Mouse (Mus musculus): ENCODE data around the gene Gm815. TPM values are rescaled to one million over a fixed set of nuclear protein-coding genes. Genes with fewer than 3 reads are reported as not detected.

The Gm815 gene
- not detected in 2 replicates for polyA plus RNA-seq (2014; fragmentation: Nextera tagmentation; extraction: Ambion mirVana)

GRCm38 (mm10) chr19:26885616-26886015 is at the start of gene Gm815:
Gene Gm815 (plus strand): TSS chr19:26885881.
- WGBS: 79% methylated on average over 6 of the region's 6 CpGs
- Histone ChIP-seq H3K27me3 (ENCODE audit: control insufficient read depth, insufficient read depth, low read length) (no peaks in the 10 kb centered on the region), H3K4me3 (ENCODE audit: low read depth, low read length) (no peak within 1 kb of the TSS), H3K27ac (replicated peaks; ENCODE audit: low read depth, low read length) (no peak within 1 kb of the TSS), H3K9ac (replicated peaks; ENCODE audit: low read length) (no peak within 1 kb of the TSS), H3K36me3 (replicated peaks; ENCODE audit: control insufficient read depth, insufficient read depth, low read depth, low read length) (no peaks in the 10 kb centered on the region), H3K4me2 (ENCODE audit: low read depth, low read length) (no peak within 1 kb of the TSS), H3K4me1 (ENCODE audit: control insufficient read depth, insufficient read depth, low read length) (no peaks in the 10 kb centered on the region), H3K9me3 (replicated peaks; ENCODE audit: control insufficient read depth, low read length) (no peaks in the 10 kb centered on the region)
- DNase-seq (ENCODE audit: low spot score): no peak
- no peak for ATAC-seq (replicated peaks; ENCODE audit: insufficient number of reproducible peaks, low FRiP score, low TSS enrichment, low read depth)

DNA sequence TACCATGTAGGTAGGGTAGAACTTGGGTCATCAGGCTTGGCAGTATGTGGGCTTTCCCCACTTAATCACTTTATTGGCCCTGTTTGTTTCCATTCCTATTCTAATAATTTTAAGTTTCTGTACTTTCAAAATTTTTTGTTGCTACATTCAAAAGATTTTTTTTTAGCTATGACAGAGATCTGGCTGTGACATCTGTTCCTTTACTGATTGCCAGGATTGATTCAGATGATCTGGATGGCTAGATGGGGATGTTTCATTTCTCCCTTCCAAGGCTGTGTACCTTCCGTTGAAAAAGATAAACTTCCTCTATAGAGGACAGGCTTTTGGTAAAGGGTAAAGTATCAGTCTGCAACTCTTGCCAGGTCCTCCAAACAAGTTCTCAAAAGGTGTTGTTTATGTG is 48.1 kb upstream of the Gm815 start:
- Histone ChIP-seq H3K4me1 (ENCODE audit: control insufficient read depth, insufficient read depth, low read length) (no peaks in the 10 kb centered on the region), H3K4me3 (ENCODE audit: low read depth, low read length) (no peak overlapping the region), H3K27ac (replicated peaks; ENCODE audit: low read depth, low read length) (no peak overlapping the region), H3K27me3 (ENCODE audit: control insufficient read depth, insufficient read depth, low read length) (no peaks in the 10 kb centered on the region), H3K9ac (replicated peaks; ENCODE audit: low read length) (no peak overlapping the region), H3K4me2 (ENCODE audit: low read depth, low read length) (no peak overlapping the region), H3K9me3 (replicated peaks; ENCODE audit: control insufficient read depth, low read length) (no peaks in the 10 kb centered on the region), H3K36me3 (replicated peaks; ENCODE audit: control insufficient read depth, insufficient read depth, low read depth, low read length) (no peaks in the 10 kb centered on the region)
- no peak for ATAC-seq (replicated peaks; ENCODE audit: insufficient number of reproducible peaks, low FRiP score, low TSS enrichment, low read depth)
- WGBS: 71% methylated on average over 1 of the region's 1 CpGs
- DNase-seq (ENCODE audit: low spot score): no peak

DNA sequence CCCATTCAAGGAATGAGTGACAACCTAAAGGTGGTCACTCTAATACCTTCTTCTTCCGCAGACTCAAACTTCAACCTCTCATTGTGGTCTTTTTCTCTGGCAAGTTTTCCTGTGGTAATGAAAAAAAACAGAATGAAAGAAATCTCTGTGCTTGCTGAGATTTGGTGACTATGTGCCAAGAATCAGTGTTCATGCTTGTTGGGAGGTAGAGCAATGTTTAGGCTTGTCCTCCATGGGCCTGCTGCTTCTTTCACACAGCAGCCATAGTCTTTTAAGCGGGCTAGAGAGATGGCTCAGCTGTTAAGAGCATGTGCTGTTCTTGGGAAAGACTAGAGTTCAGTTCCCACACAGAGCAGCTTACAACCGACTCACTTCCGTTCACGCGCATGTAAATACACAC is 41.8 kb upstream of the Gm815 start:
- ATAC-seq (replicated peaks; ENCODE audit: insufficient number of reproducible peaks, low FRiP score, low TSS enrichment, low read depth): no peak
- Histone ChIP-seq H3K4me2 (ENCODE audit: low read depth, low read length) (no peak overlapping the region), H3K27ac (replicated peaks; ENCODE audit: low read depth, low read length) (no peak overlapping the region), H3K9ac (replicated peaks; ENCODE audit: low read length) (no peak overlapping the region), H3K4me1 (ENCODE audit: control insufficient read depth, insufficient read depth, low read length) (no peaks in the 10 kb centered on the region), H3K9me3 (replicated peaks; ENCODE audit: control insufficient read depth, low read length) (no peaks in the 10 kb centered on the region), H3K27me3 (ENCODE audit: control insufficient read depth, insufficient read depth, low read length) (no peaks in the 10 kb centered on the region), H3K36me3 (replicated peaks; ENCODE audit: control insufficient read depth, insufficient read depth, low read depth, low read length) (no peaks in the 10 kb centered on the region), H3K4me3 (ENCODE audit: low read depth, low read length) (no peak overlapping the region)
- WGBS: 93% methylated on average over 6 of the region's 6 CpGs
- DNase-seq (ENCODE audit: low spot score): no peak

DNA sequence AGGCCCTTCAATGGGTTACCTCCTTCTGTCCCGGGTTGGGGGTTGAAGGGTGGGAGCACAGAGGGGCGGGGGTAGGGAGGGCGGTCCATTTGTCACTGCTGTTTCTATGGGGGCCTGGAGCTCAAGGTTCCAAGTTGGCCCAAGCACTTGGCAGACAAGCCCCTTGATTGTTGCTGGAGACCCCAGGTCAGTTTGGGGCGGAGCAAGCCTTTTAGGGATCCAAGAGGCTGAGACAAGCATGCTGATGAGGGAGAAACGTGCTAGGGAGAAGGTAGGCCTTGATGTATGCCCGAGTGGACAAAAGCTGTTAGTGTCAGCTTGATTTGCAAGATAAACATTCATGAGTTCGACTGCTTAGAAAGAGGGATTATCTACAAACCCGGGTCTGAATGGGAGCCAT is 40.9 kb upstream of the Gm815 start:
- DNase-seq (ENCODE audit: low spot score) (peak; percentile 46), ATAC-seq (replicated peaks; ENCODE audit: insufficient number of reproducible peaks, low FRiP score, low TSS enrichment, low read depth) (peak; percentile 65)
- H3K4me3 ChIP-seq (ENCODE audit: low read depth, low read length): peak overlapping the region; percentile 44; the same call in 1 of the 2 replicates
- no peaks in the 10 kb centered on the region for H3K4me1 ChIP-seq (ENCODE audit: control insufficient read depth, insufficient read depth, low read length)
- H3K9me3 ChIP-seq (replicated peaks; ENCODE audit: control insufficient read depth, low read length): no peaks in the 10 kb centered on the region
- 13% methylated on average over 8 of the region's 8 CpGs for WGBS
- H3K27ac ChIP-seq (replicated peaks; ENCODE audit: low read depth, low read length): 0 out of 2 replicates have a peak overlapping the region, but pooled peaks have one; percentile 77
- H3K4me2 ChIP-seq (ENCODE audit: low read depth, low read length): peak overlapping the region; percentile 30
- H3K27me3 ChIP-seq (ENCODE audit: control insufficient read depth, insufficient read depth, low read length): no peaks in the 10 kb centered on the region
- no peaks in the 10 kb centered on the region for H3K36me3 ChIP-seq (replicated peaks; ENCODE audit: control insufficient read depth, insufficient read depth, low read depth, low read length)
- peak overlapping the region; percentile 57; the same call in 1 of the 2 replicates for H3K9ac ChIP-seq (replicated peaks; ENCODE audit: low read length)

DNA sequence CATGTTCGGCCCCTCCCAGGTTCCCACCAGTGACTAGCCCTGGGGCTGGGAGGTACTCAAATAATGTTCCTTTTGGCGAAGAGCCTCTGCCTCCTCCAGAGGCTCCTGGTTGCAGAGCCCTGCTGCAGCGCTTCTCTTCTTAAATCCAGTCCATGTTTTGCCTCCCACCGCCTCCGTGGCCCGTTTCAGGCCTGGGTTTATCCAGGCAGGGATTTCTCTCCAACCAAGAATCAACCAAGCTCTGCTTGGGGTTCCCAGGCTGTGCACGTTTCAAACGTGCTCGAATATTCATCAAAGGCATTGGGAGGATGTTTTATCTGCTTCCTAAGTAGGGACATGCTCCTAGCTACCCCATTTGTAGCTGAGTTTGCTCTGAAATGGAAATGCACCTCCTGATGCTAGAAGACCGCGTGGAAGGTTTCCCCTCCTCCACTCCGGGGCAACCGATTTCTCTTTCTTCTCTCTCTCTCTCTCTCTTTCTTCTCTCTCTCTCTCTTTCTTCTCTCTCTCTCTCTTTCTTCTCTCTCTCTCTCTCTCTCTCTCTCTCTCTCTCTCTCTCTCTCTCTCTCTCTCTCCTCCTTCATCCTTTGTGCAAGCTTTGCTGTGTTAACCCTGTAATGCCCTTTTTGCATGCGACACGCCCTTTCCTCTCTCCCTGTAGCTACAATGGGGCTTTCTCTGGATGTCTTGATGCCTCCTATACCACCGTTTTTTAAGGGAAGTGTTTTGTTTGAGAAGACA is 40.2 kb upstream of the Gm815 start:
- Histone ChIP-seq H3K27ac (replicated peaks; ENCODE audit: low read depth, low read length) (peak overlapping the region; percentile 77), H3K9me3 (replicated peaks; ENCODE audit: control insufficient read depth, low read length) (no peaks in the 10 kb centered on the region), H3K27me3 (ENCODE audit: control insufficient read depth, insufficient read depth, low read length) (no peaks in the 10 kb centered on the region), H3K4me1 (ENCODE audit: control insufficient read depth, insufficient read depth, low read length) (no peaks in the 10 kb centered on the region), H3K9ac (replicated peaks; ENCODE audit: low read length) (peak overlapping the region; percentile 57), H3K4me3 (ENCODE audit: low read depth, low read length) (peak overlapping the region; percentile 44), H3K36me3 (replicated peaks; ENCODE audit: control insufficient read depth, insufficient read depth, low read depth, low read length) (no peaks in the 10 kb centered on the region), H3K4me2 (ENCODE audit: low read depth, low read length) (peak overlapping the region; percentile 30)
- peak; percentile 98 for DNase-seq (ENCODE audit: low spot score)
- peak; percentile 92 for ATAC-seq (replicated peaks; ENCODE audit: insufficient number of reproducible peaks, low FRiP score, low TSS enrichment, low read depth)
- under 1% methylated on average over 16 of the region's 16 CpGs for WGBS

DNA sequence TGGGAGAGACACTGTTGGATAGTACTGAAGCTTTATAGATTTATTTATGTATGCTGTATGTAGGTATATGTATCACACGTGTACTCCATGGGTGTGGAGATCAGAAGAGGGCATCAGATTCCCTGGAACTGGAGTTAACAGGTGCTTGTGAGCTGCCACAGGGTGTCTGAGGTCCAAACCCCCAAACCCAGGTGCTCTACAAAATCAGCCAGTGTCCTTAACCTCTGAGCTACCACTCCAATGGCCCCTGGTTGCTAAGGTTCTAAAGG is 39.7 kb upstream of the Gm815 start:
- no peaks in the 10 kb centered on the region for H3K4me1 ChIP-seq (ENCODE audit: control insufficient read depth, insufficient read depth, low read length)
- WGBS: 0% methylated on average over 1 of the region's 1 CpGs
- no peaks in the 10 kb centered on the region for H3K27me3 ChIP-seq (ENCODE audit: control insufficient read depth, insufficient read depth, low read length)
- peak overlapping the region; percentile 57 for H3K9ac ChIP-seq (replicated peaks; ENCODE audit: low read length)
- H3K4me3 ChIP-seq (ENCODE audit: low read depth, low read length): peak overlapping the region; percentile 44
- H3K36me3 ChIP-seq (replicated peaks; ENCODE audit: control insufficient read depth, insufficient read depth, low read depth, low read length): no peaks in the 10 kb centered on the region
- ATAC-seq (replicated peaks; ENCODE audit: insufficient number of reproducible peaks, low FRiP score, low TSS enrichment, low read depth): no peak
- peak overlapping the region; percentile 77; the same call in 1 of the 2 replicates for H3K27ac ChIP-seq (replicated peaks; ENCODE audit: low read depth, low read length)
- DNase-seq (ENCODE audit: low spot score): no peak
- peak overlapping the region; percentile 29 for H3K4me2 ChIP-seq (ENCODE audit: low read depth, low read length)
- H3K9me3 ChIP-seq (replicated peaks; ENCODE audit: control insufficient read depth, low read length): no peaks in the 10 kb centered on the region

- Histone ChIP-seq H3K9me3 (replicated peaks; ENCODE audit: control insufficient read depth, low read length) (no peaks in the 10 kb centered on the region), H3K27ac (replicated peaks; ENCODE audit: low read depth, low read length) (no peak overlapping the region), H3K4me3 (ENCODE audit: low read depth, low read length) (no peak overlapping the region), H3K36me3 (replicated peaks; ENCODE audit: control insufficient read depth, insufficient read depth, low read depth, low read length) (no peaks in the 10 kb centered on the region), H3K4me2 (ENCODE audit: low read depth, low read length) (no peak overlapping the region), H3K27me3 (ENCODE audit: control insufficient read depth, insufficient read depth, low read length) (no peaks in the 10 kb centered on the region), H3K4me1 (ENCODE audit: control insufficient read depth, insufficient read depth, low read length) (no peaks in the 10 kb centered on the region), H3K9ac (replicated peaks; ENCODE audit: low read length) (no peak overlapping the region)
- DNase-seq (ENCODE audit: low spot score): no peak
- 75% methylated on average over 10 of the region's 10 CpGs for WGBS
- no peak for ATAC-seq (replicated peaks; ENCODE audit: insufficient number of reproducible peaks, low FRiP score, low TSS enrichment, low read depth)
Measured at GRCm38 (mm10) chr19:26851017-26851782, 34.5 kb upstream of the Gm815 start.

DNA sequence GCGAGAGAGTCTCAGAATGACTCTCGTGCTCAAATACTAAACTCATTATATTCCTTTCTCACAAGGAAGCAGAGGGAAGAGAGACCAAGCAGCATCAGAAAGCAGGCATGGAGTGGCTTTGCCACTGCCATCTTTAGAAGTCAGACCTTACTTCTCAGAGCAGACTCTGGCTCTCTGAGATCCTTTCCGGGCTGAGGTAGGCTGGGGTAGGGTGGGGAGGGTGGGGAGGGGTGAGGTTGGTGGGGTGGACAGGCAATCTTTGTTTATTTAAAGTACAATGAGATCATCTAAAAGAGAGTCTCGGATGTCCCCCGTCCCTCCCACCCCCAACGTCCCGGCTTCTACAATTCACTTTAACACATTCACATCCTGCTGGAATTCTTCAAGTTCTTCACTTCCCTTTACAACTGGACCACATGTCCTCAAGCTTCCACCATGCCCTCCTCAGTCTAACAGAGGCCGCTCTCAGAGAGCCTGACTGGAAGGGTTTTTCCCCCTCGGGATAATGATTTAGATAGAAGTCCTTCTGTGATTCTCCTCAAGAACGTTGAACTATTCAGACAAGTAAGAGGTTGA is 33.3 kb upstream of the Gm815 start:
- 47% methylated on average over 10 of the region's 10 CpGs for WGBS
- no peaks in the 10 kb centered on the region for H3K9me3 ChIP-seq (replicated peaks; ENCODE audit: control insufficient read depth, low read length)
- H3K4me3 ChIP-seq (ENCODE audit: low read depth, low read length): no peak overlapping the region
- no peak for ATAC-seq (replicated peaks; ENCODE audit: insufficient number of reproducible peaks, low FRiP score, low TSS enrichment, low read depth)
- no peak overlapping the region for H3K4me2 ChIP-seq (ENCODE audit: low read depth, low read length)
- DNase-seq (ENCODE audit: low spot score): no peak
- no peaks in the 10 kb centered on the region for H3K36me3 ChIP-seq (replicated peaks; ENCODE audit: control insufficient read depth, insufficient read depth, low read depth, low read length)
- no peaks in the 10 kb centered on the region for H3K4me1 ChIP-seq (ENCODE audit: control insufficient read depth, insufficient read depth, low read length)
- no peak overlapping the region for H3K27ac ChIP-seq (replicated peaks; ENCODE audit: low read depth, low read length)
- no peaks in the 10 kb centered on the region for H3K27me3 ChIP-seq (ENCODE audit: control insufficient read depth, insufficient read depth, low read length)
- H3K9ac ChIP-seq (replicated peaks; ENCODE audit: low read length): no peak overlapping the region

Data from embryonic facial prominence, embryonic 11.5 days (tissue).